Mouse (Mus musculus) myocyte (in vitro differentiated cells): ENCODE results near the gene Cx3cl1. TPM values are rescaled to one million over a fixed set of nuclear protein-coding genes. Genes with fewer than 3 reads are reported as not detected.

Source experiments
- H3K27me3 ChIP-seq: one replicate; pipeline ENCODE4 v1.6.1; 2011; ENCODE audit not compliant: control insufficient read depth, insufficient read depth, insufficient read length
- H3K36me3 ChIP-seq: one replicate; pipeline ENCODE4 v1.6.1; 2011; ENCODE audit not compliant: control insufficient read depth, insufficient read depth
- H3K4me2 ChIP-seq: one replicate; pipeline ENCODE4 v1.6.1; 2011; ENCODE audit warnings: low read depth, control low read depth
- H3K4me3 ChIP-seq: one replicate; pipeline ENCODE4 v1.5.1; 2011; ENCODE audit warnings: mild to moderate bottlenecking, control low read depth, moderate library complexity
- H3K79me2 ChIP-seq: one replicate; pipeline ENCODE4 v1.6.1; 2011; ENCODE audit not compliant: control insufficient read depth, insufficient read depth
- H3ac ChIP-seq: one replicate; pipeline ENCODE4 v1.6.1; 2011; ENCODE audit not compliant: control insufficient read depth, insufficient read length
- CEBPB ChIP-seq: IDR thresholded peaks from 2 replicates; pipeline ENCODE4 v1.6.1; 2011; ENCODE audit warnings: mild to moderate bottlenecking, moderate library complexity; ENCODE audit not compliant: poor library complexity, insufficient read depth, severe bottlenecking
- E2F4 ChIP-seq: IDR thresholded peaks from one replicate; pipeline ENCODE4 v1.6.1; 2011; ENCODE audit warnings: mild to moderate bottlenecking, control low read depth, moderate library complexity; ENCODE audit not compliant: insufficient read depth
- MAX ChIP-seq: IDR thresholded peaks from one replicate; pipeline ENCODE4 v1.6.1; 2011; ENCODE audit warnings: low read depth, mild to moderate bottlenecking, control low read depth
- MYOD1 ChIP-seq, 3 experiments: IDR thresholded peaks; one replicate each; pipeline ENCODE4 v1.6.1; 2011; ENCODE audit warnings: control low read depth in 2 of 3, low read depth in 2 of 3, mild to moderate bottlenecking in 2 of 3, moderate library complexity in 1 of 3; ENCODE audit not compliant: insufficient read length in 2 of 3, control insufficient read depth in 1 of 3
- MYOG ChIP-seq, 3 experiments: IDR thresholded peaks; one replicate each; pipeline ENCODE4 v1.6.1; 2011; ENCODE audit warnings: control low read depth in 2 of 3, low read depth in 2 of 3, mild to moderate bottlenecking in 2 of 3; ENCODE audit not compliant: insufficient read length in 2 of 3, control insufficient read depth in 1 of 3, insufficient read depth in 1 of 3
- POLR2A ChIP-seq: IDR thresholded peaks from one replicate; pipeline ENCODE4 v1.6.1; 2011; ENCODE audit warnings: low read depth, mild to moderate bottlenecking, control low read depth, moderate library complexity; ENCODE audit not compliant: insufficient read length
- POLR2AphosphoS2 ChIP-seq: IDR thresholded peaks from one replicate; pipeline ENCODE4 v1.6.1; 2011; ENCODE audit warnings: low read depth, control low read depth; ENCODE audit not compliant: insufficient read length
- REST ChIP-seq: IDR thresholded peaks from one replicate; pipeline ENCODE4 v1.6.1; 2011; ENCODE audit warnings: mild to moderate bottlenecking, control low read depth, moderate library complexity; ENCODE audit not compliant: insufficient read depth, insufficient read length
- SRF ChIP-seq: IDR thresholded peaks from one replicate; pipeline ENCODE4 v1.6.1; 2011; ENCODE audit warnings: low read depth; ENCODE audit not compliant: control insufficient read depth, insufficient read length
- TCF12 ChIP-seq: IDR thresholded peaks from one replicate; pipeline ENCODE4 v1.6.1; 2011; ENCODE audit warnings: mild to moderate bottlenecking, control low read depth; ENCODE audit not compliant: poor library complexity, insufficient read depth, severe bottlenecking
- TCF3 ChIP-seq: IDR thresholded peaks from one replicate; pipeline ENCODE4 v1.6.1; 2011; ENCODE audit warnings: low read depth, control low read depth; ENCODE audit not compliant: insufficient read length
- USF1 ChIP-seq: IDR thresholded peaks from one replicate; pipeline ENCODE4 v1.6.1; 2011; ENCODE audit warnings: low read depth, mild to moderate bottlenecking, control low read depth, moderate library complexity
- polyA plus RNA-seq: library from polyadenylated mRNA; unstranded; fragments of >200 nt; fragmentation: generic; extraction: Trizol; gene quantifications from one replicate; pipeline ENCODE4 v1.2.1, GENCODE M21; 2012; ENCODE audit warnings: missing spikeins

Gene Cx3cl1
- polyA plus RNA-seq, 1 experiment = 8.3 TPM

DNA sequence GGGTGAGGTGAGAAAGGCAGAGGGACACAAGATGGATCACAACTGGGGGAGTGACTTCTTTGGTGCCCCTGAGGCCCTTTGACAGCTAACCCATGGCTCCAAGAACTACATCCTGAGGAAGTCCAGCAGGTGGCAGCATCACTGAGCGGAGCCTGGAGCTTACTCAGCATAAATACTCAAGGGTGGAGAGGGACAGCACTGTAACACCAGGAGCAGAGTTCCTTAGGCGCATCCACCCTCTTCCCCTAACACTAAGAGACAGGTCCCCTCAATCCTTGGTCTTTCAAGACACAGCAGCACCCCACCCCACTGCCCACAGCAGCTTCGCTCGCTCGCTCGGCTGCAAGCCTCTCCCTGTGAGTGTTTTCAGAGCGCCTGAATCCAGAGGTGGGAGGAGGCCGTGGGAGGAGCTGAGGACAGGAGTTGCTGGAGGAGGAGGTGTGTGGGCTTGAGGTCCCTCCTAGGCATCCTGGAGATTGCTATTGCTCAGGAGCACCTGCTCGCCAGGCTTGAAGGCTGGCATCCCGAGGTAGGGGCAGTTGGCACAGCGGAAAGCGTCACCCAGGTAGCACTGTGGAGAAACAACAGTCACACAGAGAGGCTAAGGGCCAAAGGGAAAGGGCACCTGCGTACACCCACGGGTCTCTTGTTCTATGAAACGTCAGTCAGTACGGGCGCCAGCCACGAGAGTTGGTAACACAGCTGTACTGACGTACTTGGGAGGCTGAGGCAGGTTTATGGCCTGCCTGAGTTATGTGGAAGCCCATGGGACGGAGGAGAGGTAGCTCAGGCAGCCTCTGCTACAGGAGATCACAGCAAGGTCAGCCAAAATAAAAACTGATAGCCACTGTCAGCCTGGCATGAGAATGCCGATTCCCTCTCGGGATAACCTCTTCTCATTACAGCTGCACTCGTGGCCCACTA, 51.1 kb downstream of the Cx3cl1 start:
- no peak overlapping the region for H3K4me2 ChIP-seq
- TF ChIP-seq POLR2AphosphoS2 (peak; percentile 23), REST (no peak), TCF12 (no peak), MYOD1 (IDR thresholded peaks at IDR 0.05; ENCODE audit: control insufficient read depth in 1 of 3, insufficient read length in 2 of 3, low read depth in 2 of 3) (no peak), POLR2A (no peak)
- peaks cover 53% of the 10 kb centered on the region for H3K36me3 ChIP-seq
- H3K4me3 ChIP-seq = no peak overlapping the region
- H3K79me2 ChIP-seq = no peaks in the 10 kb centered on the region
- no peak overlapping the region for H3ac ChIP-seq
- H3K27me3 ChIP-seq = no peaks in the 10 kb centered on the region

DNA sequence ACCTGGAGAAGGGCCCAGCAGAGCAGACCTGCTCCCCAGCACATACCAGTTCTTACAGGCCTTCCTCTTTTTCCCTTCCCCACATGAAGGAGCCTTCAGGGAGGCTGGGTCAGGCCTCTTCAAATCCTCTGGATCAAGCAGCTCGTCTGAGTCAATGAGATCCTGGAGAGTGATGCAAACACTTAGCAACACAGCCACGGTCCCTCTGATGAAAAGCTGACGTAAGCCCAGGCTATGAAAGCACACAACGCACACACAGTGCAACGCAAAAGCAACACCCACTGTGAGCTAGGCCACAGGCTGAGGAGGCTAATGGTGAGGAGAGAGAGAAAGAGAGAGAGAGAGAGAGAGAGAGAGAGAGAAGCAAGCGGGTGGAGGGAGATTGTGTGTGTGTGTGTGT, 53.4 kb downstream of the Cx3cl1 start:
- Histone ChIP-seq H3K4me3 (no peak overlapping the region), H3K27me3 (no peaks in the 10 kb centered on the region), H3ac (no peak overlapping the region), H3K4me2 (no peak overlapping the region), H3K36me3 (peaks cover 68% of the 10 kb centered on the region), H3K79me2 (no peaks in the 10 kb centered on the region)
- no peak for TF ChIP-seq TCF3
- no peak for TF ChIP-seq REST
- TF ChIP-seq E2F4 = no peak
- TF ChIP-seq CEBPB = peak; percentile 98
- no peak for TF ChIP-seq MYOD1 (IDR thresholded peaks at IDR 0.05; ENCODE audit: control insufficient read depth in 1 of 3, insufficient read length in 2 of 3, low read depth in 2 of 3)
- TF ChIP-seq TCF12 = no peak
- no peak for TF ChIP-seq USF1

DNA sequence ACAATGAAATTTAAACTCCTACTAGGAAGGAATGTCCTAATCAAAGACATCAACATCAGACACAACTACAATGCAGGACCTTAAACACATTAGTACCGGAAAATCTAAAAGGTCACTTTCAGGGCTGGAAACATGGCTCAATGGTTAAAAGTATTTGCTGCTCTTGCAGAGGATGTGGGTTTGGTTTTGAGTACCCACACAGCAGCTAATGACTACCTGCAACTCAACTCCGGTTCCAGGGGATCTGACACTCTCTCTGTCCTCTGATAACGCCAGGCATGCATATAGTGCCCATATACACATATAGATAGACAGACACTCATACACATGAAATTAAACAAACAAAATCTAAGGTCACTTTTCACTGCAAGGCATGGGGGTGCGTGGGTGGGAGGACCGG, 54.4 kb downstream of the Cx3cl1 start:
- H3K4me2 ChIP-seq = no peak overlapping the region
- TF ChIP-seq REST (no peak), TCF3 (no peak), E2F4 (no peak), USF1 (no peak), SRF (no peak), MAX (no peak)
- no peaks in the 10 kb centered on the region for H3K27me3 ChIP-seq
- peaks cover 6% of the 10 kb centered on the region for H3K79me2 ChIP-seq
- H3K4me3 ChIP-seq = no peak overlapping the region
- peaks cover 75% of the 10 kb centered on the region for H3K36me3 ChIP-seq
- H3ac ChIP-seq = no peak overlapping the region

DNA sequence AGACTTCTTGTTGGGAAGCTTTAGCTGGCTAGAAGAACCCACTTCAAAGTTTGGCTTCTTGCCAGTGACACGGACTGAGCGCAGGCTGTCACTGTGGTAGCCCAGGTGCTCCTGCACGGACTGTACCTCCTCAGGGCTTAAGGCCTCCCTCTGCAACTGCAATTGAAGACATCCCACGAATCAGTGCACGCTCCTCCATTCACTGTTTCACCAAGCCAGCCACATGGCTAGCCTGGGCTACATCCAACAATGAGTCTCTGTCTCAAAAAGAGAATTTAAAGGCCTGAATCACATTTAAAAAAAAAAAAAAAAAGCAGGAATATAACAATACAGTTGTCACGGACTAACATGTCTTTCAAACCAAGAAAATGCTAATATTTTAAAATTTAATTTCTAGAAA, 56.5 kb downstream of the Cx3cl1 start:
- TF ChIP-seq TCF3 = no peak
- no peak for TF ChIP-seq MAX
- TF ChIP-seq MYOD1 (IDR thresholded peaks at IDR 0.05; ENCODE audit: control insufficient read depth in 1 of 3, insufficient read length in 2 of 3, low read depth in 2 of 3) = no peak
- no peak for TF ChIP-seq USF1
- no peak for TF ChIP-seq TCF12
- TF ChIP-seq SRF = no peak
- no peak for TF ChIP-seq MYOG (IDR thresholded peaks at IDR 0.05; ENCODE audit: control insufficient read depth in 1 of 3, insufficient read depth in 1 of 3, insufficient read length in 2 of 3, low read depth in 2 of 3)
- no peak for TF ChIP-seq CEBPB
- no peak for TF ChIP-seq POLR2AphosphoS2
- peaks cover 22% of the 10 kb centered on the region for H3K79me2 ChIP-seq
- no peak overlapping the region for H3ac ChIP-seq

More for the DNA sequence above, 56.5 kb downstream of the Cx3cl1 start:
- Histone ChIP-seq H3K4me3 (no peak overlapping the region), H3K36me3 (peaks cover 68% of the 10 kb centered on the region), H3K27me3 (no peaks in the 10 kb centered on the region), H3K4me2 (no peak overlapping the region)

Other genes with a start within 250 kb of the Cx3cl1 start
- 20.4 TPM for gene Cpne2, start 239.0 kb upstream of the Cx3cl1 start, polyA plus RNA-seq
- gene Rspry1, start 170.1 kb upstream of the Cx3cl1 start, polyA plus RNA-seq = 7.4 TPM
- gene Fam192a, start 170.0 kb upstream of the Cx3cl1 start, polyA plus RNA-seq = 24.2 TPM
- 67.4 TPM for gene Arl2bp, start 105.4 kb upstream of the Cx3cl1 start, polyA plus RNA-seq
- gene Pllp, start 75.7 kb upstream of the Cx3cl1 start, polyA plus RNA-seq = 0.02 TPM
- not detected for gene Ccl22, start 26.4 kb upstream of the Cx3cl1 start, polyA plus RNA-seq
- gene Ccl17, start 38.4 kb downstream of the Cx3cl1 start, polyA plus RNA-seq = 0.48 TPM
- 126 TPM for gene Coq9, start 66.3 kb downstream of the Cx3cl1 start, polyA plus RNA-seq
- gene Ciapin1, start 66.3 kb downstream of the Cx3cl1 start, polyA plus RNA-seq = 74.9 TPM
- 102 TPM for gene Polr2c, start 85.4 kb downstream of the Cx3cl1 start, polyA plus RNA-seq
- 4.4 TPM for gene Dok4, start 104.3 kb downstream of the Cx3cl1 start, polyA plus RNA-seq
- 16.3 TPM for gene Ccdc102a, start 146.1 kb downstream of the Cx3cl1 start, polyA plus RNA-seq
- not detected for gene Adgrg5, start 151.7 kb downstream of the Cx3cl1 start, polyA plus RNA-seq
- gene Adgrg1, start 202.7 kb downstream of the Cx3cl1 start, polyA plus RNA-seq = 12.4 TPM
- gene Adgrg3, start 245.7 kb downstream of the Cx3cl1 start, polyA plus RNA-seq = 9.1 TPM